Comparison of ENCODE assay signal across 17 mouse cellular contexts in the genomic region with DNA sequence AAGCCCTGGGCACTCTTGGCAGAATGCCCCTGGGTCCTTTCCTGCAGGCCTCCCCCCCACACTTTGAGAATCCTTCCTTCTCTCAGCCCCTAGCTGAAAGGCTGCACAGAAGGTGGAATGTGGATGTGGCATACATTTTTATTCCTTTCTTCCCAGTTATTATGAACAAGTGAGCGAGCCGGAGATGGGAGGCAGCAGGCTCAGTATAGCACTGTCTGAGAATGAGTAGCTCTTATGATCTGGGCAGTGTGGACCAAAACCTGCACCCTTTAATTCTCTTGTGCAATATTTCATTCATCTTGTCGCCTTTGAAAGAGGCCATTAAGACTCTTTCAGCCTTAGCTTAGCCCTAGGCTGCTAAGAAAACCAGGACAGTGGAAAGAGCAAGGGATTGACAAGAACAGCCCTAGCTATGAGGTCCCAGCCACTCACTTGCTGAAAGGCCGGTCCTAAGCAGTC.
DNase-seq lines count a peak whose midpoint lies in the region; ATAC-seq lines count a peak whose summit lies in the region.
"Had no signal": no experiment of that assay in that cellular context is flagged by ENCODE, and none has a peak within 500 bp of the region (broad histone marks: within the 10 kb centered on the region; RNA-seq: fewer than 3 reads in every experiment).

No protein-coding gene starts in this region.

- H3K36me3 ChIP-seq in midbrain, embryonic 12.5 days = no peaks in the 10 kb centered on the region
- H3K36me3 ChIP-seq in midbrain, embryonic 11.5 days (ENCODE audit: control insufficient read depth, insufficient read depth, low read length) = no peaks in the 10 kb centered on the region
- H3K36me3 ChIP-seq in forebrain, embryonic 13.5 days (ENCODE audit: poor library complexity, severe bottlenecking) = no peaks in the 10 kb centered on the region
- no peaks in the 10 kb centered on the region for H3K36me3 ChIP-seq in midbrain, embryonic 16.5 days (ENCODE audit: control insufficient read depth, insufficient read depth, low read length)
- H3K36me3 ChIP-seq: heart, embryonic 13.5 days; liver, embryonic 15.5 days had no signal

- no peak overlapping the region for H3K4me2 ChIP-seq in midbrain, embryonic 12.5 days (replicated peaks)
- H3K4me2 ChIP-seq in midbrain, embryonic 11.5 days = no peak overlapping the region
- no peak overlapping the region for H3K4me2 ChIP-seq in forebrain, embryonic 13.5 days
- H3K4me2 ChIP-seq in midbrain, embryonic 16.5 days (ENCODE audit: low read length) = no peak overlapping the region
- H3K4me2 ChIP-seq: heart, embryonic 13.5 days; liver, embryonic 15.5 days had no signal

- H3K27ac ChIP-seq in midbrain, embryonic 12.5 days (replicated peaks) = no peak overlapping the region
- H3K27ac ChIP-seq in midbrain, embryonic 11.5 days (ENCODE audit: low read depth, low read length) = no peak overlapping the region
- peak overlapping the region; percentile 76 for H3K27ac ChIP-seq in forebrain, embryonic 13.5 days
- H3K27ac ChIP-seq in midbrain, embryonic 16.5 days (ENCODE audit: low read length) = peak overlapping the region; percentile 63
- H3K27ac ChIP-seq: heart, embryonic 13.5 days; liver, embryonic 15.5 days had no signal

- peaks cover 18% of the 10 kb centered on the region for H3K4me1 ChIP-seq in midbrain, embryonic 12.5 days
- peaks cover 2% of the 10 kb centered on the region for H3K4me1 ChIP-seq in midbrain, embryonic 11.5 days (ENCODE audit: control insufficient read depth, insufficient read depth, low read length)
- peaks cover 28% of the 10 kb centered on the region for H3K4me1 ChIP-seq in forebrain, embryonic 13.5 days
- peaks cover 6% of the 10 kb centered on the region for H3K4me1 ChIP-seq in midbrain, embryonic 16.5 days (ENCODE audit: control insufficient read depth, insufficient read depth, low read length)
- H3K4me1 ChIP-seq: heart, embryonic 13.5 days; liver, embryonic 15.5 days had no signal

- 57% methylated on average over 4 of the region's 4 CpGs for WGBS in midbrain, embryonic 12.5 days
- 69% methylated on average over 4 of the region's 4 CpGs for WGBS in midbrain, embryonic 11.5 days
- 9% methylated on average over 4 of the region's 4 CpGs for WGBS in forebrain, embryonic 13.5 days
- 35% methylated on average over 4 of the region's 4 CpGs for WGBS in midbrain, embryonic 16.5 days

- H3K9me3 ChIP-seq in midbrain, embryonic 12.5 days = no peaks in the 10 kb centered on the region
- H3K9me3 ChIP-seq in midbrain, embryonic 11.5 days (ENCODE audit: control insufficient read depth, low read length) = no peaks in the 10 kb centered on the region
- H3K9me3 ChIP-seq in forebrain, embryonic 13.5 days (replicated peaks) = no peaks in the 10 kb centered on the region
- no peaks in the 10 kb centered on the region for H3K9me3 ChIP-seq in midbrain, embryonic 16.5 days (replicated peaks; ENCODE audit: control insufficient read depth, low read length, poor library complexity, severe bottlenecking)
- H3K9me3 ChIP-seq: heart, embryonic 13.5 days; liver, embryonic 15.5 days had no signal

- H3K27me3 ChIP-seq in midbrain, embryonic 12.5 days = no peaks in the 10 kb centered on the region
- no peaks in the 10 kb centered on the region for H3K27me3 ChIP-seq in midbrain, embryonic 11.5 days (ENCODE audit: control insufficient read depth, insufficient read depth, low read length)
- no peaks in the 10 kb centered on the region for H3K27me3 ChIP-seq in forebrain, embryonic 13.5 days
- H3K27me3 ChIP-seq in midbrain, embryonic 16.5 days (ENCODE audit: control insufficient read depth, insufficient read depth, low read depth, low read length) = no peaks in the 10 kb centered on the region
- H3K27me3 ChIP-seq: heart, embryonic 13.5 days; liver, embryonic 15.5 days had no signal

- H3K9ac ChIP-seq in midbrain, embryonic 12.5 days (replicated peaks) = no peak overlapping the region
- H3K9ac ChIP-seq in midbrain, embryonic 11.5 days (ENCODE audit: low read length) = no peak overlapping the region
- H3K9ac ChIP-seq in forebrain, embryonic 13.5 days = no peak overlapping the region
- no peak overlapping the region for H3K9ac ChIP-seq in midbrain, embryonic 16.5 days (ENCODE audit: low read depth, low read length)
- H3K9ac ChIP-seq: heart, embryonic 13.5 days; liver, embryonic 15.5 days had no signal

- ATAC-seq in midbrain, embryonic 12.5 days (ENCODE audit: low FRiP score, low read depth) = peak; percentile 62; the same call in 1 of the 2 replicates
- ATAC-seq in midbrain, embryonic 11.5 days (ENCODE audit: low FRiP score) = no peak
- peak; percentile 84 for ATAC-seq in forebrain, embryonic 13.5 days
- peak; percentile 80 for ATAC-seq in midbrain, embryonic 16.5 days

- peak; percentile 17 for DNase-seq in embryo, embryonic 10.5 days (ENCODE audit: low spot score)
- DNase-seq in embryo, embryonic 9.5 days (ENCODE audit: extremely low spot score) = no peak
- DNase-seq in midbrain, embryonic 11.5 days (ENCODE audit: low spot score, missing footprints) = no peak
- DNase-seq in heart, postnatal 4 days = no peak
- no peak for DNase-seq in liver
- DNase-seq: adrenal gland, postnatal 10 days; gastrocnemius, postnatal 10 days; kidney, postnatal 36 days; lung, postnatal 4 days; right cerebral cortex, adult 18-20 months; thymus, postnatal 25 days had no signal

- H3K4me3 ChIP-seq in midbrain, embryonic 12.5 days = no peak overlapping the region
- no peak overlapping the region for H3K4me3 ChIP-seq in midbrain, embryonic 11.5 days (ENCODE audit: low read depth, low read length)
- no peak overlapping the region for H3K4me3 ChIP-seq in forebrain, embryonic 13.5 days
- no peak overlapping the region for H3K4me3 ChIP-seq in midbrain, embryonic 16.5 days (ENCODE audit: low read depth, low read length)
- H3K4me3 ChIP-seq: heart, embryonic 13.5 days; liver, embryonic 15.5 days; myocyte had no signal

Comparison
In these comparisons a context has a peak if more than half of its experiments do, and no peak if none do; other contexts are left out.
1. H3K27ac ChIP-seq: peak in forebrain, embryonic 13.5 days (single experiment) and midbrain, embryonic 16.5 days (single experiment); none in midbrain, embryonic 12.5 days (single experiment) and midbrain, embryonic 11.5 days (single experiment).